Mouse (Mus musculus) megakaryocyte, embryonic 14.5 days (primary cell): ENCODE results near the gene Fbxo6.

Source experiments
- FLI1 ChIP-seq: IDR thresholded peaks from 2 replicates; pipeline ENCODE4 v1.6.1; 2012; ENCODE audit warnings: low read length, inconsistent platforms, mixed read lengths
- GATA1 ChIP-seq: IDR thresholded peaks from 3 replicates; pipeline ENCODE4 v1.6.1; 2012; ENCODE audit warnings: mixed read lengths, low read length, inconsistent platforms, borderline replicate concordance

DNA sequence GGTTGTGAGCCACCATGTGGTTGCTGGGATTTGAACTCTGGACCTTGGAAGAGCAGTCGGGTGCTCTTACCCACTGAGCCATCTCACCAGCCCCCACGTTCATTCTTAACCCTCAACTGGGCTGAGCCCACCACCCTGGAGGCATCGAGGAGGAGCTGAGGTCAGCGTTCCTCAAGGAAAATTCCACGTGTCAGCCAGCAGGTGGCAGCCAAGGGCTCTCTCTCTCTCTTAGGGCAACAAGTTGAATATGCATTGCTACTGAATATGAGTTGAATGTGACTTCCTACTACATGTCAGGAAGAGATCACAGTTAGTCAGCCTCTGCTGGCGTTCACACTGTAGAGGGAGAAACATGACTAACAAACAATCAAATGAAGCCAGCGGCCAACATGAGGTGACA lies 16.3 kb upstream of the Fbxo6 start:
- TF ChIP-seq GATA1: no peak
- TF ChIP-seq FLI1: no peak
